Mouse (Mus musculus): ENCODE measurements around the gene Pafah1b2.

DNA sequence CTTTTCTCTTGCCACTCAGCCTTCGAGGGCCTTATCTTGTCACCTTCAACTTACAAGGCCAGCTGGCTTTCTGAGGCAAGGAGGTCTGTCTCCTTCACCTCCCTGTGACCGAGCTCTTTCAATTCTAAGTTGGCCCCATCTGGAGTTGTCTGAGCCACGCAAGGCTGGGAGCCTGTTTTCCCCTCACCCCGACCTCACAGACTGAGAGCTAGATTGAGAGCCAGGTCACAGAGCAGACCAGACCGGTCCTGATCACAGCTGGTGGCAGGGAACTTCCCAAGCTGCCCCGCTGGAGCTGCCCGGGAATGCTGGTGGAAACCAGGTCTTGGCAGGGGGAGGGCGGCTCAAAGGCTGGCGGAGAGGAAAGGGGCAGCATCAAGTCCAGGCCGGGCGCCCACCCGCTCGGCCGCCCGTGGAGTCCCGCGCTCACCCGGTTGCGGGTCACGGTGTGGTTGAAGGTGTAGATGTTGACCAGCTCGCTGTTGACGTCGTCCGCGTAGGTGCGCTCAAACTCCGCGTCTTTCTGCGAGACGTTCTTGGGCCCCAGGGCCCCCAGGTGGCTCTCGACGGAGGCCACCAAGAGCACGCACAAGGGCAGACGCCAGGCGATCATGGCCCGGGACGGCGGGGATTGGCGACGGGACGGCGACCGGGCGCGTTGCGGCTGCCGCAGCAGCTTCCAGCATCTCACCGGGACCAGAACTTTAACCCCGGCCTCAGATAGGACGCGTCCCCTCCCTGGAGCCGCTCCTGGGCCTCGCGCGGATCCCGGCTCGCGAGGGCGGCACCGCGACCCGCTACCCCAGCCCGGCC is 58.0 kb downstream of the Pafah1b2 start:
- no peak for TF ChIP-seq CTCF (IDR thresholded peaks at IDR 0.05; ENCODE audit: control insufficient read depth, insufficient read depth, insufficient replicate concordance, low read depth, low read length)
- no peak; the same call in 1 of the 2 replicates for TF ChIP-seq POLR2A (IDR thresholded peaks at IDR 0.05; ENCODE audit: control insufficient read depth, low read depth, low read length)
